Mouse (Mus musculus) kidney, embryonic 15.5 days (tissue): ENCODE results near the gene Tas2r143. TPM values are rescaled to one million over a fixed set of nuclear protein-coding genes. Genes with fewer than 3 reads are reported as not detected.

Experiments used
- ATAC-seq: fragments of 200-750 bp; cut with Nextera tagmentation; replicated peaks from 2 replicates; pipeline ENCODE4 v1.8.0; 2017; ENCODE audit warnings: moderate TSS enrichment; ENCODE audit not compliant: low FRiP score
- H3K27ac ChIP-seq: fragments of 300-500 bp; sonication (generic); 2 replicates; pipeline ENCODE4 v1.5.1; 2015; ENCODE audit warnings: mild to moderate bottlenecking, inconsistent platforms
- H3K27me3 ChIP-seq: fragments of 300-500 bp; sonication (generic); 2 replicates; pipeline ENCODE4 v1.6.1; 2015; ENCODE audit warnings: inconsistent platforms
- H3K36me3 ChIP-seq: fragments of 300-500 bp; sonication (generic); 2 replicates; pipeline ENCODE4 v1.6.1; 2015; ENCODE audit warnings: inconsistent platforms
- H3K4me1 ChIP-seq: fragments of 300-500 bp; sonication (generic); 2 replicates; pipeline ENCODE4 v1.6.1; 2015; ENCODE audit warnings: inconsistent platforms
- H3K4me2 ChIP-seq: fragments of 300-500 bp; sonication (generic); 2 replicates; pipeline ENCODE4 v1.6.1; 2015; ENCODE audit warnings: moderate library complexity, mild to moderate bottlenecking, inconsistent platforms
- H3K4me3 ChIP-seq: fragments of 300-500 bp; sonication (generic); replicated peaks from 2 replicates; pipeline ENCODE4 v1.5.1; 2015; ENCODE audit warnings: mild to moderate bottlenecking, inconsistent platforms
- H3K9ac ChIP-seq: fragments of 300-500 bp; sonication (generic); 2 replicates; pipeline ENCODE4 v1.6.1; 2015; ENCODE audit warnings: mild to moderate bottlenecking, inconsistent platforms
- H3K9me3 ChIP-seq: fragments of 300-500 bp; sonication (generic); replicated peaks from 2 replicates; pipeline ENCODE4 v1.6.1; 2016; ENCODE audit warnings: inconsistent platforms
- WGBS: fragments of 180-500 bp; shearing (Covaris S2); methylation state at CpG from one replicate; pipeline ENCODE4 v1.1.7; 2015; ENCODE audit warnings: mixed read lengths; 5-methylcytosine and 5-hydroxymethylcytosine counted together
- polyA plus RNA-seq: library from polyadenylated mRNA; unstranded; fragments of >200 nt; fragmentation: Nextera tagmentation; extraction: Ambion mirVana; gene quantifications from 2 replicates; pipeline ENCODE4 v1.2.1, GENCODE M21; 2015

The Tas2r143 gene
- polyA plus RNA-seq, 1 experiment from 2014 or later: not detected

DNA sequence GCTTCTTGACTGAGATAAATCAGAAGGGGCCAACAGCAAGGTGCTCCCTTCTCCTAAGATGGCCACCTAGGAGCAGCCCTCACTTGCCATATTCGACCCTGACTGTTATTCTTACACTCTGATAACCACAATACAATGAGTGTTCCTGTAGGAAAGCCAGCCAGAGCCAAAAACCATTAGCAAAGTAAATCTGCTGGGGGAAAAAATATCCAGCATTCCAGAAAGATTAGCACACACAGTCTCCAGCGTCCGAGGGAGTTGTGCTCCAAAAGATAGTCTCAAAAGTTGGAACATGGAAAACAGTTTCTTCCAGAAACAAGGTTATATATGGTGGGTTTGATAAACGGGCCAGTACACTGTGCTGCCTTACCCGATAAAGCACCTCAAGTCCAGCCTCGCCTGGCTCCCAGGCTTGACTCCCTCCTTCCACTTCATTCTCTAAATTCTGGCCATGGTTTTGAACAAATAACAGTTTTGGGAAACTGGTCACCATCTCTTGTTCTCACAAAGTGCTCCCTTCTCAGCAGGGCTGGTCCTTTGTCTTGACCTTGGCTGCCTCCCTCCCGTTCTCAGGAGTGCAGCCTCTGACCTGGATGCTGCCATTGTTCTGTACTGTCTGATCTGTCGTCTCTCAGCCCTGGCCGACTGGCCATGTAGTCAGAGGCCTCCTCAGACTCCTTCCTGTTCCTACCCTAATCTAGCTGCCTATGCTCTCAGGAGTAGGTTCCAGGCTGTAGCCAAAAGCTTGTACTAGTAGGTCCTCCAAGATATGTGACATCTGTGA lies 40.5 kb upstream of the Tas2r143 start:
- 69% methylated on average over 9 of the region's 9 CpGs for WGBS
- 0 out of 2 replicates have a peak overlapping the region, but pooled peaks have one; percentile 3 for H3K27ac ChIP-seq

DNA sequence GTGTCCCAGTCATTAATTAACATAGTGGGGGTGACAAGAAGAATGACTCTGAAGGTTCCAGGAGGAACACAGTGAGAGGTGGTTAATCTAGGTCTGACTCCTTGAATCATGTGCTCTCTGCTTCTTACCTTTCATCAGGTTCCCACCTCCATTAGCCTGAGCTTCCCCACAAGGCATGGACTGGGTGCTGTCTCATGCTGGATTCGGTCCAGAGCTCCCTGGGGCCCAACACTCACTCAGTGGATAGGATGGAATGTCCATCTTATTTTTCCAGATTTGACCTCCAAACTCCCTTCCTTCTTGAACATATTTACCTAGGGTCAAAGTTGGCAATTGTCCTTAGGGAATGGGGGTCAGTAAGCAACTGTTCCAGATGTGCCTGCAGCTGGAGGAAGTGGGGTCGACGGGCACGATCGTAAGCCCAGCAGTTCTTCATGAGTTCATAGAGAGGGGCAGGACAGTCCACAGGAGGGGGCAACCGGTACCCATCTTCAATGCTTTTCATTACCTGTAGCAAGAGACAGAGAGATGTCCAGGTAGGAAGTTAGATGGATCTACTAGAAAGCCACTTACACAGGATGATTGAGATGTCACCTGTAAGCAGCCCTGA lies 39.7 kb upstream of the Tas2r143 start:
- no peak for ATAC-seq
- 87% methylated on average over 6 of the region's 6 CpGs for WGBS
- Histone ChIP-seq H3K4me1 (peaks cover 11% of the 10 kb centered on the region; the same call in 1 of the 2 replicates), H3K9me3 (no peaks in the 10 kb centered on the region), H3K27ac (no peak overlapping the region), H3K4me2 (no peak overlapping the region), H3K4me3 (no peak overlapping the region), H3K9ac (no peak overlapping the region), H3K27me3 (no peaks in the 10 kb centered on the region), H3K36me3 (peaks cover 64% of the 10 kb centered on the region)

More for the DNA sequence above, 40.5 kb upstream of the Tas2r143 start:
- H3K9ac ChIP-seq: no peak overlapping the region
- ATAC-seq: no peak
- peaks cover 17% of the 10 kb centered on the region for H3K4me1 ChIP-seq
- H3K4me2 ChIP-seq: no peak overlapping the region
- no peaks in the 10 kb centered on the region for H3K27me3 ChIP-seq
- H3K9me3 ChIP-seq: no peaks in the 10 kb centered on the region
- H3K4me3 ChIP-seq: no peak overlapping the region
- H3K36me3 ChIP-seq: peaks cover 71% of the 10 kb centered on the region

DNA sequence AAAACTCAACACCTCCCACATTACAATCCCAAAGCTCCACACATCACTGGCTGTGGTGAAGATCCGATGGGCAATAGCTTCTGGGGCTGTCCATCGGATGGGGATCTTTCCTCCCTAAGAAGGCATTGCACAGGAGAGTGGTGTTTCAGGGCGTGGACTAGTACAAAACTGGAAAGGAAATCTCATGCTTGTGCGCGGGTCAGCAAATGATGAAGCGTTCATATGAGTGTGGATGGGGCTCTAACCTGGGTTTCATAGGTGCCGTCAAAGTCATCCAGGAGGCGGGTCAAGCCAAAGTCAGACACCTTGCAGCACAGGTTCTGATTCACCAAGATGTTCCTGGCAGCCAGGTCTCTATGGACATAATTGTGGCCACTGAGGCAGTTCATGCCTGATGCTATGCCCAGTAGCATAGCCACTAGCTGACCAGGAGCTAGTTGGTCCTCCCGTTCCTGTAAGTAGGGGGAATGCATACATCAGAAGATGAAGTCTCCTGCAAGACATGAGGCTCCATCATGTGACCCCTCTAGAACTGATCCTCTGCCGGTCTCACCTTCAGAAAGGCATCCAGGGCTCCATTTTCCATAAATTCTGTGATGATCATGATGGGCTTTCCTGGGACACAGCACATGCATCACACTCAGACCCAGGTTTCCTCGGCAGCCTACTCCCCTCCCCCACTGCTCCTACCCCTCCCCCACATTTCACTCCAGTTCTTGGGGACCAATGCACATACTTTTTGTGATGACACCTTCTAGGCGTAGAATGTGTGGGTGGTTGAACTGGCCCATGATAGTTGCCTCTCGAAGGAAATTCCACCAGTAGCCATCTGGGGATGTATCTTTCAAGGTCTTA lies 38.8 kb upstream of the Tas2r143 start:
- H3K9ac ChIP-seq: no peak overlapping the region
- peaks cover 11% of the 10 kb centered on the region; the same call in 1 of the 2 replicates for H3K4me1 ChIP-seq
- no peak for ATAC-seq
- no peaks in the 10 kb centered on the region for H3K9me3 ChIP-seq
- no peak overlapping the region for H3K4me2 ChIP-seq
- WGBS: 91% methylated on average over 13 of the region's 13 CpGs
- no peak overlapping the region for H3K4me3 ChIP-seq
- peaks cover 55% of the 10 kb centered on the region for H3K36me3 ChIP-seq
- H3K27ac ChIP-seq: no peak overlapping the region
- H3K27me3 ChIP-seq: no peaks in the 10 kb centered on the region

DNA sequence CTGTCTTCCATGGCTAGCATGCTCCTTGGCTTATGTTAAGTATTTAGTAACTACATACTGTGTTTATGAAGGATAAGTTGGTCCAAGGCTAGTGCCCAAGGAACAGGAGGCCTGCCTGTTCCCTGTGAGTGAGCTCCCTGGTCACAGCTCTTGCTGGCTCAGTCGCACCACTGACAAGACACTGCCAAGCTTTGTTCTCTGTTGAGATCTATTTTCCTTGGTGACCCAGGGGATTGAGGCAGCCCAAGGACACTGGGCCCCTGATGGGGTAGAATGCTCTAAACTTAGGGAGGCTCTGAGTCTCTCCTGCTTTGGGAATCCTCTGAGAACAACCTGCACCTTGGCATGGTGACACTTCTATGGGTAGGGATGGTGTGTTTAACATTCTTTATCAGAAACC lies 38.0 kb upstream of the Tas2r143 start:
- peaks cover 9% of the 10 kb centered on the region; the same call in 1 of the 2 replicates for H3K4me1 ChIP-seq
- no peak overlapping the region for H3K9ac ChIP-seq
- H3K27me3 ChIP-seq: no peaks in the 10 kb centered on the region
- H3K9me3 ChIP-seq: no peaks in the 10 kb centered on the region
- H3K4me3 ChIP-seq: no peak overlapping the region
- ATAC-seq: no peak
- H3K4me2 ChIP-seq: no peak overlapping the region
- H3K36me3 ChIP-seq: peaks cover 47% of the 10 kb centered on the region
- H3K27ac ChIP-seq: no peak overlapping the region
- WGBS: 81% methylated on average over 1 of the region's 1 CpGs

DNA sequence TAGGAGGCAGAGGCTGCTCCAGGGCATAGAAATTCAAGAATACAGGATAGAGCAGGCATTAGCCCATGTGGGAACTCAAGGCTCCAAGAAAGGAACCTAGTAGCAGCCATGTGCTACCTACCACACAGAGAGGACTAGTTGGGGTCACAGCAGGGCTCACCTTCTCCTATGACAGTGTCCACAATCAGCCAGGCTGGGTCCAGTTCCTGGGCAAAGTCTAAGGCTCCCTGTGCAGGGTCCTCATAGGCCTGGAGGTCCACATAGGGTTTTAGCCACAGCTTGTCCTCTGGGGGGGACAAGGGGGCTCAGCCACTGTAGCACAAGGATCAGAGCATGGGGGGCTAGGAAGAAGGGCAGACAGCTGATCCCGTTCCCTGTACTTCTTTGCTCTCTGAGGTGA lies 37.5 kb upstream of the Tas2r143 start:
- H3K4me2 ChIP-seq: no peak overlapping the region
- H3K36me3 ChIP-seq: peaks cover 43% of the 10 kb centered on the region
- H3K4me1 ChIP-seq: peaks cover 9% of the 10 kb centered on the region; the same call in 1 of the 2 replicates
- no peak overlapping the region for H3K27ac ChIP-seq
- WGBS: 71% methylated on average over 1 of the region's 1 CpGs
- H3K9ac ChIP-seq: no peak overlapping the region
- ATAC-seq: no peak
- H3K4me3 ChIP-seq: no peak overlapping the region
- no peaks in the 10 kb centered on the region for H3K27me3 ChIP-seq
- no peaks in the 10 kb centered on the region for H3K9me3 ChIP-seq

DNA sequence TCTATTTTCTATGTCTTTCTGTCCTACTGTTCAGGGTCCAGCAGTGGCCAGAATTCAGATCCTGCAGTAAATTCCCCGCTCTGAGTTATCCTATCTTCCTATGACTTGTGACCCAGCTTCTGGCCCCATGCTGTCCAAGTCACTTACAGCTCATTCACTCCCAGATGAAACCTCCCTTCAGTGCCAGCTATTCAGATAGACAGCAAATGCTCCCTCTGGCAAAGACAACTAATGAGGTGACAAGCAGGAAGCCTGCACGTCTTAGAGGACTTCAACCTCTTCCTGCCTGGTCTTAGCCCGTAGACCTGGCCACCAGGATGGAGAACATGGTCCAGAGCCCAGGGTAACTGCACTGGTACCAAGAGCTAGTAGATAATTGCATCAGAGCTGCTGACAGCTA lies 37.1 kb upstream of the Tas2r143 start:
- 39% methylated on average over 3 of the region's 3 CpGs for WGBS
- H3K4me3 ChIP-seq: no peak overlapping the region
- no peak overlapping the region for H3K27ac ChIP-seq
- H3K9me3 ChIP-seq: no peaks in the 10 kb centered on the region
- no peaks in the 10 kb centered on the region for H3K27me3 ChIP-seq
- ATAC-seq: no peak
- H3K36me3 ChIP-seq: peaks cover 38% of the 10 kb centered on the region
- peaks cover 9% of the 10 kb centered on the region; the same call in 1 of the 2 replicates for H3K4me1 ChIP-seq
- H3K4me2 ChIP-seq: no peak overlapping the region
- no peak overlapping the region for H3K9ac ChIP-seq

DNA sequence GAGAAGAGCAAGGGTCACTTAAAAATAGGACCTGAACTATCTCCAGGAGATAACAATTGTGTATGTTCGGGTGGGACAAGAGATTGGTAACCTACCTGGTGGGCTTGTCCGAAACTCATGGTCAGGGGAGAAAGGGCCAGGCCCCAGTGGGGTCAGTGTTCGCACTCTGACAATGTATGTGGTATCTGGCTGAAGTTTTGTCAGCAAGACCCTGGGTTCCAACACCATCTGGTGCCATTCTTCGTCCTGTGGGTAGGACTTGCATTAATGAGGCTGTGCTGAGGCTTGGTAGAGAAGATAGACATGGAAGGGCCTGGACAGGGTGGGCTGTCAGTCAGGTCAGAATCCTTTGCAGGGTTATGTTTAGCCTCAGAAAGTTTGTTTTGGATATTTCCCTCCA lies 36.0 kb upstream of the Tas2r143 start:
- no peak overlapping the region for H3K9ac ChIP-seq
- 93% methylated on average over 4 of the region's 4 CpGs for WGBS
- no peak overlapping the region for H3K4me2 ChIP-seq
- H3K4me1 ChIP-seq: peaks cover 9% of the 10 kb centered on the region; the same call in 1 of the 2 replicates
- H3K4me3 ChIP-seq: no peak overlapping the region
- H3K27ac ChIP-seq: no peak overlapping the region
- H3K36me3 ChIP-seq: peaks cover 27% of the 10 kb centered on the region
- no peaks in the 10 kb centered on the region for H3K9me3 ChIP-seq
- no peak for ATAC-seq
- no peaks in the 10 kb centered on the region for H3K27me3 ChIP-seq

DNA sequence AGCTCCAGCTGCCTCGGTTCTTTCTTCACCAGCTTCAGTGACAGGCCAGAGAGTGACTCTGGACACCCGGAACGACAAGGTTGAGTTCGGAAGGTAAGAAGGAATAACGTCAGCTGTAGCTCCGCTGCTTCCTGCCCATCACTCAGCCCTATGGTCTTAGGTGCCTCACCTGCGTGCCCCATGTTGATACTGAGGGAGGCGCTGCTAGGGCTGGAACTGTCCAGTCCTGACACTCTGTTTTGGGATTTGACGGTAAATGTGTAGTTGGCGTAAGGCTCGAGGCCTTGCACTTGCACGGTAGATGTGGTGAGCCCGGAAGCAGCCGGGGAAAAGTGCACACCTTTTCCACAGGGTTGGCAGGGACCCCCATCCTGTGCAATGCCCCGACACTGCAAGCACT lies 35.4 kb upstream of the Tas2r143 start:
- H3K4me1 ChIP-seq: peaks cover 9% of the 10 kb centered on the region; the same call in 1 of the 2 replicates

DNA sequence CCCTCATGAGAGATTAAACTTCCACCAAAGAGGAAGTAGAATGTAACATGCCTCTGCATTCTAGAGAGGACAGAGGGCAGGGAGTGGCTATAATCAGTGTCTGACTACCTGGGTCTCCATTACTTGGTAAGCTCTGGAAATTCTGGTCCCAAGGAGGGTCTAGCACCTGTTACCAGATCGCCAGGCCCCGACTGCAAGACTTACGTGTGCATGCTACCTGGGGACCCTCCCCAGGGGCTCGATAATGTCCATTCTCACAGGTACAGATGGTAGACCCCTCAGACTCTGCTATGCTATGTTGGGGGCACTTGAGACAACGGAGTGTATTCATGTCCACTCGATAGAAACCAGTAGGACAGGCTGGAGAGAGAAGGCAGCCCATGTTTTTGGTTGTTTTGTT lies 34.8 kb upstream of the Tas2r143 start:
- ATAC-seq: no peak
- Histone ChIP-seq H3K27ac (no peak overlapping the region), H3K4me3 (no peak overlapping the region), H3K27me3 (no peaks in the 10 kb centered on the region), H3K9me3 (no peaks in the 10 kb centered on the region), H3K36me3 (peaks cover 15% of the 10 kb centered on the region), H3K4me1 (peaks cover 9% of the 10 kb centered on the region; the same call in 1 of the 2 replicates), H3K4me2 (no peak overlapping the region), H3K9ac (no peak overlapping the region)
- 92% methylated on average over 6 of the region's 6 CpGs for WGBS

More for the DNA sequence above, 35.4 kb upstream of the Tas2r143 start:
- Histone ChIP-seq H3K4me3 (no peak overlapping the region), H3K27me3 (no peaks in the 10 kb centered on the region), H3K9ac (no peak overlapping the region), H3K36me3 (peaks cover 21% of the 10 kb centered on the region), H3K27ac (no peak overlapping the region), H3K4me2 (no peak overlapping the region), H3K9me3 (no peaks in the 10 kb centered on the region)
- WGBS: 84% methylated on average over 15 of the region's 15 CpGs
- no peak for ATAC-seq

DNA sequence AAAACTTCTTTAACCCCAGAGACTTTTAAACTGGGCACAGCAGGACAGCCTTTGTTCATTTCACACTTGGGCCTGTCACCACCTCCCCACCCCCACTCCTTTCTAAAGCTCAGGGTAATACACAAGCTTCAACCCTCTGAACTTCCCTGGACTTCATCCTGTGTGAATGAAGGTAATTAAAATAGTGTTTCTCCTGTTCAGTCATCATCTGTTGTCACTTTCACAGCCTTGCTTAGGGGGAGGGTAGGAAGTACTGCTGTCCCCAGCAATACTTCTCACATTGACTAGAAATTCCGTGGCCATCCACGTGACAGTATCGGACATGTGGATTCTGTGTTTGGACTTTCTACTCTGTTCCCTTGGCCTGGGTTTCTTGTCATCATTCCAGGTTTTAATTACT lies 30.2 kb upstream of the Tas2r143 start:
- H3K4me2 ChIP-seq: no peak overlapping the region
- no peaks in the 10 kb centered on the region for H3K36me3 ChIP-seq
- H3K9me3 ChIP-seq: no peaks in the 10 kb centered on the region
- no peak for ATAC-seq
- H3K27ac ChIP-seq: no peak overlapping the region
- WGBS: 24% methylated on average over 3 of the region's 3 CpGs
- H3K4me1 ChIP-seq: peaks cover 27% of the 10 kb centered on the region
- no peak overlapping the region for H3K4me3 ChIP-seq
- H3K27me3 ChIP-seq: no peaks in the 10 kb centered on the region
- H3K9ac ChIP-seq: no peak overlapping the region

DNA sequence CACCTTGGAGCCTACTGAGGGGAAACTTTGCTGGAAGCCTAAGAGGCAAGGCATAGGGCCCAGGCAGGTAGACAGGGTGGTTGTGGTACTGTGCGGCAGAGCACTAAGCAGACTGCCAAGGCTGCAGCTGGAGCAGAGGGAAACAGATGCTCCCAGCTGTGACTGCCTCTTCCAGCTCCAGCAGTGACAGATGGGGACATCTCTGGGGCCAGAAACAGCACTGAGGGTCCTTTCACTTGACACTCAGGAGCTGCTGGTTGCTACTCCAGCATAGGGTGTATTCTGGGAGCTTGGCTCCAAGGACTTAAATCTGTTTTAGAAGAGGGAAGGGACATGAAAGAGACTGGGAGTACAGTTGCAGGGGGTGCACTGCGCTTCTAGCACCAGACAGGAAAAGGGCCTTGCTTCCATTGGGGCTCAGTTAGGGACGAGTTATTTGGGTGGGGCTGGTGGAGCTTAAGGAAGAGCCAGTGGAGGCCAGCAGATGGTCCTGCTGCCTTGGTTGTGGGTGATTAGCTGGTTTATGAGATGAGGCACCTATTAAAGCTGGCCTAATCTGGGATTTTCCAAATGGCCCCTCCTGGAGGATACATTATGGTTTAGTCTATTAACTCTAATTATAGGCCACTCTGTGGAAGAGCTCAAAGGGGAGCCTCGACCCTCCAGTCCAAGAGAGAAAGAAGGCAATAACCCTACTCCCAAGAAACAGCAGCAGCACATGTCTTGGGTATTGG lies 29.2 kb upstream of the Tas2r143 start:
- no peak overlapping the region for H3K9ac ChIP-seq
- no peaks in the 10 kb centered on the region for H3K9me3 ChIP-seq
- H3K4me3 ChIP-seq: no peak overlapping the region
- H3K4me1 ChIP-seq: peaks cover 27% of the 10 kb centered on the region
- no peaks in the 10 kb centered on the region for H3K36me3 ChIP-seq
- ATAC-seq: no peak
- no peaks in the 10 kb centered on the region for H3K27me3 ChIP-seq
- H3K27ac ChIP-seq: no peak overlapping the region
- H3K4me2 ChIP-seq: no peak overlapping the region
- WGBS: 48% methylated on average over 4 of the region's 4 CpGs
